Mouse (Mus musculus) C2C12 (cell line): Measurements from ENCODE around the gene Letmd1.

ENCODE experiments used
- CTCF ChIP-seq: IDR thresholded peaks from one replicate; pipeline ENCODE4 v1.5.1; 2011; ENCODE audit not compliant: control insufficient read depth, insufficient read depth, insufficient read length
- FOSL1 ChIP-seq: IDR thresholded peaks from one replicate; pipeline ENCODE4 v1.8.0; 2011; ENCODE audit warnings: mild to moderate bottlenecking, low read length; ENCODE audit not compliant: poor library complexity, insufficient read depth, severe bottlenecking
- MAX ChIP-seq: IDR thresholded peaks from one replicate; pipeline ENCODE4 v1.6.1; 2011; ENCODE audit warnings: mild to moderate bottlenecking, control low read depth
- MYOD1 ChIP-seq: IDR thresholded peaks from one replicate; pipeline ENCODE4 v1.6.1; 2011; ENCODE audit warnings: low read depth; ENCODE audit not compliant: control insufficient read depth, insufficient read length
- MYOG ChIP-seq: IDR thresholded peaks from one replicate; pipeline ENCODE4 v1.6.1; 2011; ENCODE audit not compliant: control insufficient read depth, insufficient read length; ENCODE audit errors: extremely low read depth
- USF1 ChIP-seq: IDR thresholded peaks from one replicate; pipeline ENCODE4 v1.6.1; 2011; ENCODE audit warnings: low read depth, mild to moderate bottlenecking, control low read depth, moderate library complexity

DNA sequence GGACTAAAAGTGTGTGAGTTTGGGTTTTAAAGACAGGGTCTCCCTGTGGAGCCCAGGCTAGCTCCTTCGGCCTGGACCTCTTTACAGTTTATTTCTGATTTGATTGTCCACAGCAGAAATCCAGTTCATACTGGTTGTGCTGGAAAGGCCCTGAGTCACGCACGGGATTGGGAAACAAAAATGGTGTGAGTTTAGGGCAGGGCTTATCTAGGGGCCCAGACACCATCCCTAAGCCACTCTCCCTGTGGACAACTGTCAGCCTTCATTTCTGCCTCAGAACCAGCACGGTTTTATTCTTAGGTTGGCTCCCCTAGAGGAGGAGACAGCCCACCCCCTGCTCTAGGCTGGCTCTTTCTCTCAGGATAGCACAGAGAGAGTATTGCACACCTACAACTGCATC lies 35.6 kb upstream of the Letmd1 start:
- TF ChIP-seq CTCF: no peak
- no peak for TF ChIP-seq MAX
- no peak for TF ChIP-seq MYOD1
- no peak for TF ChIP-seq MYOG
- no peak for TF ChIP-seq USF1
- TF ChIP-seq FOSL1: no peak
